Mouse (Mus musculus): ENCODE measurements at regions not wholly inside any gene's neighbourhood (a gene's known extent, or its start where the extent isn't known, plus 50 kb on each side); places are given as distances from the start of the nearest gene placed in this dataset.
A peak's percentile ranks its signal among the peaks of the same experiment; 100 is the strongest.

- no peaks in the 10 kb centered on the region for H3K4me1 ChIP-seq (replicated peaks; ENCODE audit: control insufficient read depth, insufficient read depth, low read length)
- no peak overlapping the region for H3K27ac ChIP-seq (ENCODE audit: low read length)
Observed at GRCm38 (mm10) chr13:52059756-52060417, 213.4 kb downstream of the Gadd45g start.

GRCm38 (mm10) chr13:52060418-52060870, 214.0 kb downstream of the Gadd45g start:
- H3K4me1 ChIP-seq (replicated peaks; ENCODE audit: control insufficient read depth, insufficient read depth, low read length): no peaks in the 10 kb centered on the region
- no peak overlapping the region for H3K27ac ChIP-seq (ENCODE audit: low read length)

More at GRCm38 (mm10) chr13:52059756-52060417, 213.4 kb downstream of the Gadd45g start:
- H3K27me3 ChIP-seq (ENCODE audit: control insufficient read depth, insufficient read depth, low read depth, low read length): no peaks in the 10 kb centered on the region
- no peak overlapping the region for H3K4me3 ChIP-seq (ENCODE audit: low read length)
- WGBS: 71% methylated on average over 22 of the region's 22 CpGs
- 0 out of 2 replicates have a peak, but pooled peaks have one; percentile 34 for ATAC-seq (ENCODE audit: low read depth)
- no peak overlapping the region for H3K4me2 ChIP-seq (ENCODE audit: low read depth, low read length)
- no peaks in the 10 kb centered on the region for H3K9me3 ChIP-seq (ENCODE audit: control insufficient read depth, low read length)
- H3K36me3 ChIP-seq (ENCODE audit: control insufficient read depth, insufficient read depth, low read length): no peaks in the 10 kb centered on the region
- H3K9ac ChIP-seq (ENCODE audit: low read length): no peak overlapping the region

GRCm38 (mm10) chr13:52061454-52061853, 215.0 kb downstream of the Gadd45g start:
- ATAC-seq (ENCODE audit: low read depth): no peak
- 0 out of 2 replicates have a peak, but pooled peaks cover under 1% of the 10 kb centered on the region for H3K4me1 ChIP-seq (replicated peaks; ENCODE audit: control insufficient read depth, insufficient read depth, low read length)
- no peak overlapping the region for H3K9ac ChIP-seq (ENCODE audit: low read length)
- no peaks in the 10 kb centered on the region for H3K9me3 ChIP-seq (ENCODE audit: control insufficient read depth, low read length)
- no peak overlapping the region for H3K4me2 ChIP-seq (ENCODE audit: low read depth, low read length)
- no peak overlapping the region for H3K4me3 ChIP-seq (ENCODE audit: low read length)
- no peaks in the 10 kb centered on the region for H3K36me3 ChIP-seq (ENCODE audit: control insufficient read depth, insufficient read depth, low read length)
- H3K27ac ChIP-seq (ENCODE audit: low read length): no peak overlapping the region
- no peaks in the 10 kb centered on the region for H3K27me3 ChIP-seq (ENCODE audit: control insufficient read depth, insufficient read depth, low read depth, low read length)

More at GRCm38 (mm10) chr13:52060418-52060870, 214.0 kb downstream of the Gadd45g start:
- no peak overlapping the region for H3K4me2 ChIP-seq (ENCODE audit: low read depth, low read length)
- no peaks in the 10 kb centered on the region for H3K9me3 ChIP-seq (ENCODE audit: control insufficient read depth, low read length)
- no peaks in the 10 kb centered on the region for H3K27me3 ChIP-seq (ENCODE audit: control insufficient read depth, insufficient read depth, low read depth, low read length)
- H3K4me3 ChIP-seq (ENCODE audit: low read length): no peak overlapping the region
- H3K36me3 ChIP-seq (ENCODE audit: control insufficient read depth, insufficient read depth, low read length): no peaks in the 10 kb centered on the region
- ATAC-seq (ENCODE audit: low read depth): 0 out of 2 replicates have a peak, but pooled peaks have one; percentile 19
- WGBS: 47% methylated on average over 10 of the region's 10 CpGs
- H3K9ac ChIP-seq (ENCODE audit: low read length): no peak overlapping the region

GRCm38 (mm10) chr13:52061881-52062280, 215.4 kb downstream of the Gadd45g start:
- no peak for ATAC-seq (ENCODE audit: low read depth)
- 85% methylated on average over 4 of the region's 4 CpGs for WGBS
- no peaks in the 10 kb centered on the region for H3K27me3 ChIP-seq (ENCODE audit: control insufficient read depth, insufficient read depth, low read depth, low read length)
- no peak overlapping the region for H3K4me2 ChIP-seq (ENCODE audit: low read depth, low read length)
- H3K4me3 ChIP-seq (ENCODE audit: low read length): no peak overlapping the region
- H3K4me1 ChIP-seq (replicated peaks; ENCODE audit: control insufficient read depth, insufficient read depth, low read length): peaks cover 4% of the 10 kb centered on the region; the same call in 1 of the 2 replicates
- H3K27ac ChIP-seq (ENCODE audit: low read length): no peak overlapping the region
- H3K9ac ChIP-seq (ENCODE audit: low read length): no peak overlapping the region
- H3K9me3 ChIP-seq (ENCODE audit: control insufficient read depth, low read length): no peaks in the 10 kb centered on the region
- no peaks in the 10 kb centered on the region for H3K36me3 ChIP-seq (ENCODE audit: control insufficient read depth, insufficient read depth, low read length)

GRCm38 (mm10) chr13:52062576-52062975, 216.1 kb downstream of the Gadd45g start:
- WGBS: 100% methylated on average over 1 of the region's 1 CpGs
- ATAC-seq (ENCODE audit: low read depth): no peak
- H3K36me3 ChIP-seq (ENCODE audit: control insufficient read depth, insufficient read depth, low read length): no peaks in the 10 kb centered on the region

GRCm38 (mm10) chr13:52065274-52065673, 218.8 kb downstream of the Gadd45g start:
- 64% methylated on average over 5 of the region's 5 CpGs for WGBS
- no peak overlapping the region for H3K9ac ChIP-seq (ENCODE audit: low read length)
- peaks cover 18% of the 10 kb centered on the region for H3K4me1 ChIP-seq (replicated peaks; ENCODE audit: control insufficient read depth, insufficient read depth, low read length)
- no peak overlapping the region for H3K27ac ChIP-seq (ENCODE audit: low read length)
- no peaks in the 10 kb centered on the region for H3K27me3 ChIP-seq (ENCODE audit: control insufficient read depth, insufficient read depth, low read depth, low read length)
- H3K36me3 ChIP-seq (ENCODE audit: control insufficient read depth, insufficient read depth, low read length): no peaks in the 10 kb centered on the region
- no peaks in the 10 kb centered on the region for H3K9me3 ChIP-seq (ENCODE audit: control insufficient read depth, low read length)
- no peak for ATAC-seq (ENCODE audit: low read depth)
- no peak overlapping the region for H3K4me3 ChIP-seq (ENCODE audit: low read length)
- H3K4me2 ChIP-seq (ENCODE audit: low read depth, low read length): no peak overlapping the region

More at GRCm38 (mm10) chr13:52062576-52062975, 216.1 kb downstream of the Gadd45g start:
- Histone ChIP-seq H3K4me3 (ENCODE audit: low read length) (no peak overlapping the region), H3K4me1 (replicated peaks; ENCODE audit: control insufficient read depth, insufficient read depth, low read length) (peaks cover 11% of the 10 kb centered on the region; the same call in 1 of the 2 replicates), H3K4me2 (ENCODE audit: low read depth, low read length) (no peak overlapping the region), H3K27ac (ENCODE audit: low read length) (no peak overlapping the region), H3K9me3 (ENCODE audit: control insufficient read depth, low read length) (no peaks in the 10 kb centered on the region), H3K9ac (ENCODE audit: low read length) (no peak overlapping the region), H3K27me3 (ENCODE audit: control insufficient read depth, insufficient read depth, low read depth, low read length) (no peaks in the 10 kb centered on the region)

- Histone ChIP-seq H3K27me3 (ENCODE audit: control insufficient read depth, insufficient read depth, low read depth, low read length) (no peaks in the 10 kb centered on the region), H3K4me1 (replicated peaks; ENCODE audit: control insufficient read depth, insufficient read depth, low read length) (peaks cover 18% of the 10 kb centered on the region), H3K27ac (ENCODE audit: low read length) (no peak overlapping the region), H3K4me3 (ENCODE audit: low read length) (no peak overlapping the region), H3K9ac (ENCODE audit: low read length) (no peak overlapping the region), H3K36me3 (ENCODE audit: control insufficient read depth, insufficient read depth, low read length) (no peaks in the 10 kb centered on the region), H3K9me3 (ENCODE audit: control insufficient read depth, low read length) (no peaks in the 10 kb centered on the region), H3K4me2 (ENCODE audit: low read depth, low read length) (no peak overlapping the region)
- 64% methylated on average over 6 of the region's 6 CpGs for WGBS
- ATAC-seq (ENCODE audit: low read depth): no peak
Observed at GRCm38 (mm10) chr13:52065720-52066119, 219.2 kb downstream of the Gadd45g start.

GRCm38 (mm10) chr13:52067048-52067447, 220.6 kb downstream of the Gadd45g start:
- H3K4me2 ChIP-seq (ENCODE audit: low read depth, low read length): no peak overlapping the region
- WGBS: 21% methylated on average over 4 of the region's 4 CpGs
- no peaks in the 10 kb centered on the region for H3K36me3 ChIP-seq (ENCODE audit: control insufficient read depth, insufficient read depth, low read length)
- peak; percentile 48 for ATAC-seq (ENCODE audit: low read depth)
- no peak overlapping the region for H3K9ac ChIP-seq (ENCODE audit: low read length)
- no peaks in the 10 kb centered on the region for H3K27me3 ChIP-seq (ENCODE audit: control insufficient read depth, insufficient read depth, low read depth, low read length)
- H3K4me3 ChIP-seq (ENCODE audit: low read length): no peak overlapping the region
- no peaks in the 10 kb centered on the region for H3K9me3 ChIP-seq (ENCODE audit: control insufficient read depth, low read length)
- H3K27ac ChIP-seq (ENCODE audit: low read length): peak overlapping the region; percentile 36
- H3K4me1 ChIP-seq (replicated peaks; ENCODE audit: control insufficient read depth, insufficient read depth, low read length): peaks cover 18% of the 10 kb centered on the region

GRCm38 (mm10) chr13:52068886-52069439, 222.5 kb downstream of the Gadd45g start:
- ATAC-seq (ENCODE audit: low read depth): no peak
- Histone ChIP-seq H3K27me3 (ENCODE audit: control insufficient read depth, insufficient read depth, low read depth, low read length) (no peaks in the 10 kb centered on the region), H3K36me3 (ENCODE audit: control insufficient read depth, insufficient read depth, low read length) (no peaks in the 10 kb centered on the region), H3K4me2 (ENCODE audit: low read depth, low read length) (no peak overlapping the region), H3K4me1 (replicated peaks; ENCODE audit: control insufficient read depth, insufficient read depth, low read length) (peaks cover 18% of the 10 kb centered on the region), H3K27ac (ENCODE audit: low read length) (no peak overlapping the region), H3K4me3 (ENCODE audit: low read length) (no peak overlapping the region), H3K9ac (ENCODE audit: low read length) (no peak overlapping the region), H3K9me3 (ENCODE audit: control insufficient read depth, low read length) (no peaks in the 10 kb centered on the region)
- WGBS: 58% methylated on average over 6 of the region's 6 CpGs
